Mouse (Mus musculus) liver, adult 2 months (tissue): Measurements from ENCODE around the gene Ttll11. TPM values are rescaled to one million over a fixed set of nuclear protein-coding genes. Genes with fewer than 3 reads are reported as not detected.

Experiments used
- DNase-seq: peaks from one replicate; pipeline ENCODE4 v3.0.0-alpha.2; 2011; ENCODE audit warnings: low read depth, low spot score; ENCODE audit errors: extremely low read depth
- H3K27ac ChIP-seq: fragments of 200-500 bp; replicated peaks from 2 replicates; pipeline ENCODE4 v1.5.1; 2012; ENCODE audit warnings: low read depth, mild to moderate bottlenecking, control low read depth, inconsistent platforms, low read length; ENCODE audit not compliant: insufficient read depth
- H3K27me3 ChIP-seq: fragments of 200-500 bp; 2 replicates; pipeline ENCODE4 v1.6.1; 2012; ENCODE audit warnings: mild to moderate bottlenecking, moderate library complexity, low read length, inconsistent platforms; ENCODE audit not compliant: control insufficient read depth, insufficient read depth
- H3K36me3 ChIP-seq: fragments of 200-500 bp; 2 replicates; pipeline ENCODE4 v1.6.1; 2012; ENCODE audit warnings: low read length, inconsistent platforms; ENCODE audit not compliant: control insufficient read depth, insufficient read depth
- H3K4me1 ChIP-seq: fragments of 200-500 bp; 2 replicates; pipeline ENCODE4 v1.6.1; 2011; ENCODE audit warnings: low read length; ENCODE audit not compliant: control insufficient read depth, insufficient read depth
- H3K4me3 ChIP-seq: fragments of 200-500 bp; 2 replicates; pipeline ENCODE4 v1.5.1; 2011; ENCODE audit warnings: low read depth, mild to moderate bottlenecking, control low read depth, low read length, moderate library complexity; ENCODE audit not compliant: insufficient read depth
- H3K79me2 ChIP-seq: fragments of 200-500 bp; 2 replicates; pipeline ENCODE4 v1.6.1; 2012; ENCODE audit warnings: inconsistent platforms, mild to moderate bottlenecking, low read length, moderate library complexity; ENCODE audit not compliant: control insufficient read depth, insufficient read depth
- H3K9ac ChIP-seq: fragments of 200-500 bp; 2 replicates; pipeline ENCODE4 v1.6.1; 2012; ENCODE audit warnings: low read depth, mild to moderate bottlenecking, control low read depth, inconsistent platforms, low read length
- CTCF ChIP-seq: fragments of 200-500 bp; IDR thresholded peaks from 2 replicates; pipeline ENCODE4 v1.5.1; 2011; ENCODE audit warnings: low read depth, low read length, control low read depth
- POLR2A ChIP-seq: fragments of 200-500 bp; IDR thresholded peaks from 2 replicates; pipeline ENCODE4 v1.6.1; 2011; ENCODE audit warnings: low read length, control low read depth; ENCODE audit not compliant: insufficient read depth; ENCODE audit errors: extremely low read depth
- WGBS: fragments of 180-500 bp; shearing (Covaris S2); methylation state at CpG from one replicate; pipeline ENCODE4 v1.1.7; 2018; 5-methylcytosine and 5-hydroxymethylcytosine counted together
- polyA plus RNA-seq: library from polyadenylated mRNA; depleted of rRNA; stranded (reverse); fragments of >200 nt; gene quantifications from 2 replicates; pipeline ENCODE4 v1.2.3, GENCODE M21; 2012
- total RNA-seq: library from RNA; depleted of rRNA; stranded (reverse); fragments of >200 nt; gene quantifications from 2 replicates; pipeline ENCODE4 v1.2.3, GENCODE M21; 2014

The Ttll11 gene
- total and polyA plus RNA-seq, 2 experiments: 0.09 to 0.55 TPM

DNA sequence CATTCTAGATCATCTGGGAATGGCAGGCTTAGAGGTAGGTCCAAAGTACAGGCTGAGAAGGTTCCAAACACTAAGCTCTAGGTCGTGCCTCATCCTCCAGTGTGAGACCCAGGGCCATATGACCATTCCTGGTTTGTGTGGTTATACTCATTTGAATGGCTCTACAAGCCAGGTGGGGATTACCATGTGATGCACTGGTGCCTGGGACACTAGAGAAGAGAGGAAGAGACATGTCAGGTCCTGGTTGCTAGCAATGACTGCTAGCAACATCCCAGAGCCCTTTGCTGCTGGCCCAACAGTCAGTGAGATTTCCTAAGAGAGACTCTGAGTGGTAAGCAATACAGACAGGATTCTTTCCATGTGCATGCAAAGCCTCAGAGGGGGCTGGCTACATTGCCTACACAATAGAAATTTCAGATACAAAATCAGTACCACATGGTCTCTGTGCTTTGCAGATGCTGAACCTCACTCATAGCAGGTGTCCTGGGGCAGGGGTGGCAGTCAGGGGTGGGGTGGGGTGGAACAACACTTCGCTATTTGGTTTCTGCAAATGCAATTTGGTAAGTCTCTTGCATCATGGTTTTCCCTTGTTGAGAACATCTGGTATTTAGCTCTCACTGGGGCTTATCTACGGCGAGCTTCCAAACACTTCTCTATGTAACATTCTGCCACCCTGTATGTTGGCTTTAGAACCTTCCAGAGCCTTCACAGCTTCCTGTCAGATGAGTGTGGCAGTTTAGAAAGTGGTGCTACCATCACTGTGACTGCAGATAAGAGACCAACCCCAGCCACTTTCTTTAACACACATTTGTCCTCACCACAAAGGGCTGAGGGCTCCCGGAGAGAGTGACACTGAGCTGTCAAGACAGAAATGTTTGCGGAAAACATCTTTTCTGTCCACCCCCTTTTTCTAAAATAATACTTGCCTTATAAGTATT is 148.5 kb downstream of the Ttll11 start:
- TF ChIP-seq CTCF (no peak), POLR2A (no peak)
- 90% methylated on average over 6 of the region's 6 CpGs for WGBS
- H3K4me1 ChIP-seq: peaks cover 2% of the 10 kb centered on the region; the same call in 1 of the 2 replicates
- H3K27ac ChIP-seq: no peak overlapping the region
- no peak for DNase-seq
- no peak overlapping the region for H3K4me3 ChIP-seq
- no peaks in the 10 kb centered on the region for H3K27me3 ChIP-seq
- H3K79me2 ChIP-seq: no peaks in the 10 kb centered on the region
- H3K36me3 ChIP-seq: no peaks in the 10 kb centered on the region
- H3K9ac ChIP-seq: no peak overlapping the region

GRCm38 (mm10) chr2:35829136-35829535 is 150.6 kb downstream of the Ttll11 start:
- TF ChIP-seq CTCF (no peak), POLR2A (no peak)
- Histone ChIP-seq H3K27me3 (no peaks in the 10 kb centered on the region), H3K27ac (no peak overlapping the region), H3K36me3 (no peaks in the 10 kb centered on the region), H3K4me3 (no peak overlapping the region), H3K79me2 (no peaks in the 10 kb centered on the region), H3K9ac (no peak overlapping the region), H3K4me1 (peaks cover 2% of the 10 kb centered on the region; the same call in 1 of the 2 replicates)
- WGBS: 96% methylated on average over 4 of the region's 4 CpGs
- no peak for DNase-seq

DNA sequence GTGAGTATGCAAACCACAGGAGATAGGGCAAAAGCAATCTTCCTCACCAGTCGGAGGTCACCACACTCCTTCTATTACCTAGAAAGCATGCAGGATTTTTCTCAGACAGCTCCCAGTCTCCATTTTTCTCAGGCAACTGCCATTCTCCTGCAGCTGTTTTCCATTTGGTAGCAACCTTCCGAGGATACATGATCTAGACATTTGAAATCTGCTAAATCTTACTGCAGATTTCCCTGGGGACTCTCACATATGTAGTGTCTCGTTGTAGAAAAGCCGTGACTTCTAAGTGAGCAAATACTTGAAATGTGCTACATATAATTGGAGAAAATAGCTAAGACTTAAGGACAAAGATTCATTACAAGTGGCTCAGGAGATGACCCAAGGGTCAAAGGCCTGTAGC is 151.8 kb downstream of the Ttll11 start:
- WGBS: 95% methylated on average over 4 of the region's 4 CpGs

GRCm38 (mm10) chr2:35825157-35825556 is 154.6 kb downstream of the Ttll11 start:
- TF ChIP-seq CTCF (no peak), POLR2A (no peak)
- Histone ChIP-seq H3K9ac (no peak overlapping the region), H3K27me3 (no peaks in the 10 kb centered on the region), H3K79me2 (no peaks in the 10 kb centered on the region), H3K36me3 (no peaks in the 10 kb centered on the region), H3K4me1 (no peaks in the 10 kb centered on the region), H3K27ac (no peak overlapping the region), H3K4me3 (no peak overlapping the region)
- DNase-seq: no peak
- 89% methylated on average over 7 of the region's 7 CpGs for WGBS

More for the DNA sequence above, 151.8 kb downstream of the Ttll11 start:
- Histone ChIP-seq H3K79me2 (no peaks in the 10 kb centered on the region), H3K27ac (no peak overlapping the region), H3K9ac (no peak overlapping the region), H3K4me3 (no peak overlapping the region), H3K4me1 (peaks cover 2% of the 10 kb centered on the region; the same call in 1 of the 2 replicates), H3K27me3 (no peaks in the 10 kb centered on the region), H3K36me3 (no peaks in the 10 kb centered on the region)
- TF ChIP-seq POLR2A: no peak
- TF ChIP-seq CTCF: no peak
- no peak for DNase-seq

GRCm38 (mm10) chr2:35823589-35823988 is 156.1 kb downstream of the Ttll11 start:
- DNase-seq: no peak
- Histone ChIP-seq H3K27me3 (no peaks in the 10 kb centered on the region), H3K4me3 (no peak overlapping the region), H3K79me2 (no peaks in the 10 kb centered on the region), H3K9ac (no peak overlapping the region), H3K36me3 (no peaks in the 10 kb centered on the region), H3K4me1 (no peaks in the 10 kb centered on the region), H3K27ac (no peak overlapping the region)
- TF ChIP-seq POLR2A (no peak), CTCF (no peak)
- WGBS: 87% methylated on average over 6 of the region's 6 CpGs

GRCm38 (mm10) chr2:35818883-35819282 is 160.8 kb downstream of the Ttll11 start:
- H3K79me2 ChIP-seq: no peaks in the 10 kb centered on the region
- no peak overlapping the region for H3K4me3 ChIP-seq
- H3K27me3 ChIP-seq: no peaks in the 10 kb centered on the region
- no peak overlapping the region for H3K27ac ChIP-seq
- no peaks in the 10 kb centered on the region for H3K4me1 ChIP-seq
- DNase-seq: no peak
- 74% methylated on average over 2 of the region's 2 CpGs for WGBS
- TF ChIP-seq POLR2A (no peak), CTCF (no peak)
- no peaks in the 10 kb centered on the region for H3K36me3 ChIP-seq
- no peak overlapping the region for H3K9ac ChIP-seq
